8 mouse cellular contexts compared by ENCODE assay signal in the genomic region with DNA sequence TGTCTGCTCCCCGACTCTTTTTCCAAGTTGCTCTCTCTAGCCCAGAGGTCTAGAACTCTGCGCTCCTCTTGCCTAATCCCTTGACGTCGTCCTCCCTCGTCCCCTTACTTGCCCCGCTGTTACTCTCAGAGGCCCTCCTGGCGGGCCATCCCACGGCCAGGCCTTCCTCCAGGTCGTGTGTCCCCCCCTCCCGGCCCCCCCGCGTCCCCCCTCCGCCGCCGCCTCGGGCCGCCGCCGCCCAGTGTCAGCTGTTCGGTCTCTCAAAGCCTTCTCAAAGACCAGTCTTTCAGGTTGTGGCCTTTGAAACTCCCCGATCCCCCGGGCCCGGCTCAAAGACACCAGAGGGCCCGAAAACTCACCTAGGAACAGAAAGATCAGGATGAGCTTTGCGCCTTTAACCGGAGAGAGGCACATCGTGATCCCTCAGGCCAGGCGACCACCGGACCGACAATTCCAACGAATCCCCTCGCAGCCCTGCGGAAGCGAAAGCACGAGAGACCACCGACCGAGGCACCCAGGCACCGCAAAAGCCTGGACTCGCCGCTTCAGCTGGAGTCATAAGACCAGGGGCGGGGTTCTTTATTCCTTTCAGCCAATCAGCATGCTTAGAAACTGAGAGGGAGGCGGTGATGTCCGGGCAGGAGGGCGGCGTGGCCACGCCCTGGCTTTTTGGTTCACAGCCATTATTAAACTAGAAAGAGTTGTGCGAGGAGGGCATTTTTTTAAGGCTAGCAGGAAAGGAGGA. TPM values are rescaled to one million over a fixed set of nuclear protein-coding genes. Genes with fewer than 3 reads are reported as not detected.
DNase-seq lines count a peak whose midpoint lies in the region; ATAC-seq lines count a peak whose summit lies in the region.

Gene Lamp2, minus strand, starts transcription at position 565 of the 745 bp plus-strand sequence.

- peak; percentile 96 for ATAC-seq in inflammation-experienced regulatory T-cells, adult 6 months
- peak; percentile 99 for ATAC-seq in megakaryocyte-erythroid progenitor cell, adult 5-6 weeks (replicated peaks; ENCODE audit: low FRiP score, low TSS enrichment, poor library complexity, severe bottlenecking)

- intact Hi-C loops in gastrocnemius, postnatal 14 days (cut with DNase I; ENCODE audit: low total_unique reads) = no loop called here
- intact Hi-C loops in left cerebral cortex, postnatal 10 days (cut with DNase I) = no loop called here

- peak; percentile 84 to 93 for DNase-seq in adrenal gland, adult (ENCODE audit: inconsistent age in 2 of 2, low spot score in 1 of 2)
- peak; percentile 92 for DNase-seq in embryo, embryonic 10.5 days (ENCODE audit: low spot score)
- DNase-seq in gastrocnemius, postnatal 14 days = peak; percentile 78
- peak; percentile 80 to 85 for DNase-seq in left cerebral cortex, postnatal 10 days (ENCODE audit: extremely low spot score in 1 of 2, low spot score in 2 of 2)
- peak; percentile 67 for DNase-seq in right cerebral cortex, postnatal 25 days
- peak; percentile 71 to 74 for DNase-seq in urinary bladder, postnatal 4 days (ENCODE audit: low spot score in 2 of 2)

RNA-seq across cellular contexts. Expression of gene Lamp2, which starts in this region (rescaled TPM):
- total RNA-seq in gastrocnemius, postnatal 14 days (2021) = 10 to 100 TPM; 77.5 to 84.6 TPM
- polyA plus RNA-seq in inflammation-experienced regulatory T-cells, adult 6 months (2017; shearing (Covaris generic)) = 100 to 1,000 TPM in 1 of 3 experiments, 10 to 100 TPM in 2; 55.0 to 106 (median 76.3) TPM
- 10 to 100 TPM; 51.0 to 59.0 TPM for total RNA-seq in left cerebral cortex, postnatal 10 days (2021)
- 47.0 and 47.2 TPM in 2 replicates for total RNA-seq in megakaryocyte-erythroid progenitor cell, adult 5-6 weeks (2014; fragmentation: Nextera tagmentation)
- total RNA-seq in megakaryocyte-erythroid progenitor cell, adult 5-6 weeks (2017) = 73.7 and 82.0 TPM in 2 replicates

Comparison
In these comparisons a context has a peak if more than half of its experiments do, and no peak if none do; other contexts are left out.
1. Peak in every context shown above with its lines: DNase-seq and ATAC-seq.